9 mouse cellular contexts compared by ENCODE assay signal in genomic region chr8:124826658-124827057, GRCm38 (mm10). TPM values are rescaled to one million over a fixed set of nuclear protein-coding genes. Genes with fewer than 3 reads are reported as not detected.
DNase-seq lines count a peak whose midpoint lies in the region; ATAC-seq and TF ChIP-seq lines count a peak whose summit lies in the region.
"Had no signal": no experiment of that assay in that cellular context is flagged by ENCODE, and none has a peak within 500 bp of the region (broad histone marks: within the 10 kb centered on the region; RNA-seq: fewer than 3 reads in every experiment).

No protein-coding gene starts in this region.

- H3K27ac ChIP-seq in neural tube, embryonic 13.5 days (replicated peaks) = 0 out of 2 replicates have a peak overlapping the region, but pooled peaks have one; percentile 28
- H3K27ac ChIP-seq in olfactory bulb, adult 2 months (ENCODE audit: insufficient read depth, low read depth, low read length) = peak overlapping the region; percentile 68
- H3K27ac ChIP-seq: midbrain, embryonic 15.5 days had no signal

- TF ChIP-seq CTCF in olfactory bulb, adult 2 months (IDR thresholded peaks at IDR 0.05; ENCODE audit: insufficient read depth, low read depth, low read length) = no peak

- no peaks in the 10 kb centered on the region for H3K9me3 ChIP-seq in neural tube, embryonic 13.5 days
- H3K9me3 ChIP-seq: midbrain, embryonic 15.5 days had no signal

- ATAC-seq in cerebellum, adult (ENCODE audit: insufficient number of reproducible peaks, low FRiP score, low TSS enrichment) = no peak
- ATAC-seq in neural tube, embryonic 13.5 days (ENCODE audit: low read depth) = no peak
- ATAC-seq: midbrain, embryonic 15.5 days had no signal

- H3K9ac ChIP-seq in neural tube, embryonic 13.5 days = no peak overlapping the region
- H3K9ac ChIP-seq: midbrain, embryonic 15.5 days had no signal

- TF ChIP-seq POLR2A in olfactory bulb, adult 2 months (IDR thresholded peaks at IDR 0.05; ENCODE audit: insufficient read depth, low read depth, low read length) = no peak

- H3K4me2 ChIP-seq in neural tube, embryonic 13.5 days = no peak overlapping the region
- H3K4me2 ChIP-seq: midbrain, embryonic 15.5 days had no signal

- peaks cover 80% of the 10 kb centered on the region for H3K36me3 ChIP-seq in neural tube, embryonic 13.5 days

- no peaks in the 10 kb centered on the region; the same call in 1 of the 2 replicates for H3K27me3 ChIP-seq in neural tube, embryonic 13.5 days
- H3K27me3 ChIP-seq: midbrain, embryonic 15.5 days had no signal

- no peak overlapping the region for H3K4me3 ChIP-seq in neural tube, embryonic 13.5 days
- H3K4me3 ChIP-seq in olfactory bulb, adult 2 months (ENCODE audit: insufficient read depth, low read depth, low read length) = no peak overlapping the region
- H3K4me3 ChIP-seq: midbrain, embryonic 15.5 days had no signal

- DNase-seq in cerebellum, adult 9-10 months = peak; percentile 47
- DNase-seq in neural tube, embryonic 10.5 days (ENCODE audit: extremely low spot score, low spot score) = no peak
- DNase-seq in kidney, adult 8-10 months = peak; percentile 54 to 63
- DNase-seq in urinary bladder, adult 18-20 months (ENCODE audit: low spot score in 2 of 2) = no peak
- DNase-seq in left cerebral cortex, adult 18-20 months (ENCODE audit: low spot score in 2 of 2) = no peak

- H3K4me1 ChIP-seq in neural tube, embryonic 13.5 days (replicated peaks) = no peaks in the 10 kb centered on the region; the same call in 1 of the 2 replicates
- peaks cover 12% of the 10 kb centered on the region for H3K4me1 ChIP-seq in olfactory bulb, adult 2 months (ENCODE audit: control insufficient read depth, insufficient read depth, low read length)
- H3K4me1 ChIP-seq: midbrain, embryonic 15.5 days had no signal

- 23% methylated on average over 7 of the region's 7 CpGs for WGBS in neural tube, embryonic 13.5 days
- WGBS in olfactory bulb, adult 2 months = 16% methylated on average over 7 of the region's 7 CpGs

RNA-seq across cellular contexts. Expression of gene Trim67, which starts 33.8 kb away (rescaled TPM):
- polyA plus RNA-seq in neural tube, embryonic 13.5 days (2015; fragmentation: Nextera tagmentation; extraction: Ambion mirVana) = 21.1 TPM in 2 replicates
- not detected in 2 replicates for polyA plus RNA-seq in olfactory bulb, adult 2 months (2012; ENCODE audit: insufficient read depth, insufficient read length, low replicate concordance, missing spikeins)
- total RNA-seq in left cerebral cortex, adult 18-20 months (2021) = 1 to 10 TPM; 1.5 to 2.2 TPM

RNA-seq across cellular contexts. Expression of gene Gnpat, which starts 36.2 kb away (rescaled TPM):
- polyA plus RNA-seq in neural tube, embryonic 13.5 days (2015; fragmentation: Nextera tagmentation; extraction: Ambion mirVana) = 80.4 and 82.9 TPM in 2 replicates
- polyA plus RNA-seq in olfactory bulb, adult 2 months (2012; ENCODE audit: insufficient read depth, insufficient read length, low replicate concordance, missing spikeins) = 306 TPM in 1 of 2 replicates, not detected in the other
- total RNA-seq in left cerebral cortex, adult 18-20 months (2021) = 10 to 100 TPM; 57.4 to 63.2 TPM

RNA-seq across cellular contexts. Expression of gene 2810004N23Rik, which starts 36.3 kb away (rescaled TPM):
- 27.2 and 29.7 TPM in 2 replicates for polyA plus RNA-seq in neural tube, embryonic 13.5 days (2015; fragmentation: Nextera tagmentation; extraction: Ambion mirVana)
- not detected in 2 replicates for polyA plus RNA-seq in olfactory bulb, adult 2 months (2012; ENCODE audit: insufficient read depth, insufficient read length, low replicate concordance, missing spikeins)
- total RNA-seq in left cerebral cortex, adult 18-20 months (2021) = 10 to 100 TPM; 19.5 to 23.3 TPM

Comparison
In these comparisons a context has a peak if more than half of its experiments do, and no peak if none do; other contexts are left out.
1. DNase-seq: peak in cerebellum, adult 9-10 months (single experiment) and kidney, adult 8-10 months (2 of 2); none in neural tube, embryonic 10.5 days (single experiment), urinary bladder, adult 18-20 months (0 of 2) and left cerebral cortex, adult 18-20 months (0 of 2).
2. RNA of gene Trim67, which starts 33.8 kb away (polyA plus RNA-seq): 21.1 TPM in neural tube, embryonic 13.5 days; not detected in olfactory bulb, adult 2 months; every median in the first group is over 10 times any median in the second.